Mouse (Mus musculus) left cerebral cortex, adult 2 months (tissue): Measurements from ENCODE around the gene Snrnp35. TPM values are rescaled to one million over a fixed set of nuclear protein-coding genes. Genes with fewer than 3 reads are reported as not detected.
"Not testable (repeated sequence)": the region's sequence is repeated elsewhere in the genome, so short reads cannot be mapped to it uniquely, and the experiment has no call there.

Experiments
- DNase-seq, 2 experiments: peaks; one replicate each; pipeline ENCODE4 v3.0.0; 2021 to 2022; ENCODE audit warnings: low spot score in 2 of 2, mixed read lengths in 1 of 2; ENCODE audit errors: extremely low spot score in 1 of 2
- H3K27ac ChIP-seq: fragments of 200-600 bp; 2 replicates; pipeline ENCODE4 v1.8.1; 2022
- H3K4me3 ChIP-seq: fragments of 200-600 bp; 2 replicates; pipeline ENCODE4 v1.8.1; 2022
- CTCF ChIP-seq: fragments of 200-600 bp; IDR thresholded peaks from 2 replicates; pipeline ENCODE4 v1.8.1; 2022; ENCODE audit warnings: antibody characterized with exemption, mild to moderate bottlenecking, moderate library complexity
- intact Hi-C: fragments of 180-260 bp; cut with DNase I; formaldehyde crosslinking; loops from one replicate; pipeline ENCODE4 v1.15.1; 2025
- total RNA-seq, 2 experiments: library from RNA; stranded (reverse); gene quantifications; 2 replicates each; pipeline ENCODE4 v1.2.3; 2021

Gene Snrnp35
- total RNA-seq, 2 experiments from 2014 or later = 19.9 to 20.8 TPM

GRCm38 (mm10) chr5:124446301-124446881 is 36.5 kb upstream of the Snrnp35 start:
- intact Hi-C loops = loop anchor here (5.0 kb wide), 1 partner anchor 36 kb away; the partner anchor contains the start of gene Snrnp35
- DNase-seq = no peak
- TF ChIP-seq CTCF = no peak
- peak overlapping the region; percentile 75 for H3K4me3 ChIP-seq
- H3K27ac ChIP-seq = peak overlapping the region; percentile 76

- Histone ChIP-seq H3K27ac (peak overlapping the region; percentile 42), H3K4me3 (no peak overlapping the region)
- intact Hi-C loops = loop anchor here (5.0 kb wide), 1 partner anchor 33 kb away; the partner anchor contains the start of gene Snrnp35
- TF ChIP-seq CTCF = no peak
- peak in 1 of 2 experiments; percentile 38 for DNase-seq
Observed at GRCm38 (mm10) chr5:124449494-124449893, 33.4 kb upstream of the Snrnp35 start.

GRCm38 (mm10) chr5:124450051-124450450 is 32.9 kb upstream of the Snrnp35 start:
- no peak for TF ChIP-seq CTCF
- peak overlapping the region; percentile 42 for H3K27ac ChIP-seq

GRCm38 (mm10) chr5:124450641-124451340 is 32.1 kb upstream of the Snrnp35 start:
- no peak for TF ChIP-seq CTCF
- H3K4me3 ChIP-seq = no peak overlapping the region
- peak overlapping the region; percentile 92 for H3K27ac ChIP-seq
- DNase-seq = no peak
- intact Hi-C loops = no loop called here

More at GRCm38 (mm10) chr5:124450051-124450450, 32.9 kb upstream of the Snrnp35 start:
- H3K4me3 ChIP-seq = no peak overlapping the region
- no peak for DNase-seq
- intact Hi-C loops = no loop called here

- intact Hi-C loops = no loop called here
- H3K27ac ChIP-seq = peak overlapping the region; percentile 92
- no peak for TF ChIP-seq CTCF
Observed at GRCm38 (mm10) chr5:124452494-124453228, 30.3 kb upstream of the Snrnp35 start.

GRCm38 (mm10) chr5:124453339-124454081 is 29.4 kb upstream of the Snrnp35 start:
- DNase-seq = peak in 1 of 2 experiments; percentile 51
- Histone ChIP-seq H3K27ac (peak overlapping the region; percentile 92), H3K4me3 (peak overlapping the region; percentile 7; the same call in 1 of the 2 replicates)
- no peak for TF ChIP-seq CTCF
- intact Hi-C loops = no loop called here

More at GRCm38 (mm10) chr5:124452494-124453228, 30.3 kb upstream of the Snrnp35 start:
- DNase-seq = peak in 1 of 2 experiments; percentile 40
- peak overlapping the region; percentile 7; the same call in 1 of the 2 replicates for H3K4me3 ChIP-seq

- Histone ChIP-seq H3K27ac (peak overlapping the region; percentile 92), H3K4me3 (no peak overlapping the region)
- no peak for TF ChIP-seq CTCF
- no peak for DNase-seq
- intact Hi-C loops = no loop called here
Observed at GRCm38 (mm10) chr5:124454082-124454419, 28.9 kb upstream of the Snrnp35 start.

- no peak for DNase-seq
- intact Hi-C loops = no loop called here
- Histone ChIP-seq H3K27ac (peak overlapping the region; percentile 28; the same call in 1 of the 2 replicates), H3K4me3 (no peak overlapping the region)
- no peak for TF ChIP-seq CTCF
Observed at GRCm38 (mm10) chr5:124456762-124457161, 26.2 kb upstream of the Snrnp35 start.

GRCm38 (mm10) chr5:124460922-124461321 is 22.0 kb upstream of the Snrnp35 start:
- H3K27ac ChIP-seq, DNase-seq, H3K4me3 ChIP-seq, intact Hi-C loops: not testable (repeated sequence)

- H3K4me3 ChIP-seq = no peak overlapping the region
- no peak for DNase-seq
- H3K27ac ChIP-seq = no peak overlapping the region
- intact Hi-C loops = no loop called here
- TF ChIP-seq CTCF = no peak
Observed at GRCm38 (mm10) chr5:124462297-124463025, 20.5 kb upstream of the Snrnp35 start.

- TF ChIP-seq CTCF = no peak
- H3K4me3 ChIP-seq = no peak overlapping the region
- intact Hi-C loops = no loop called here
Observed at GRCm38 (mm10) chr5:124463462-124463861, 19.5 kb upstream of the Snrnp35 start.

More at GRCm38 (mm10) chr5:124463462-124463861, 19.5 kb upstream of the Snrnp35 start:
- H3K27ac ChIP-seq = no peak overlapping the region
- no peak for DNase-seq
